Mouse (Mus musculus) forebrain, embryonic 12.5 days (tissue): ENCODE results near the gene Clec2d. TPM values are rescaled to one million over a fixed set of nuclear protein-coding genes. Genes with fewer than 3 reads are reported as not detected.

Source experiments
- ATAC-seq: fragments of 200-750 bp; cut with Nextera tagmentation; 2 replicates; pipeline ENCODE4 v1.8.0; 2017; ENCODE audit warnings: moderate TSS enrichment; ENCODE audit not compliant: low FRiP score
- H3K27ac ChIP-seq: fragments of 300-500 bp; sonication (generic); 2 replicates; pipeline ENCODE4 v1.5.1; 2016; ENCODE audit warnings: mild to moderate bottlenecking
- H3K27me3 ChIP-seq: fragments of 300-500 bp; sonication (generic); 2 replicates; pipeline ENCODE4 v1.6.1; 2016; ENCODE audit warnings: mild to moderate bottlenecking
- H3K36me3 ChIP-seq: fragments of 300-500 bp; sonication (generic); replicated peaks from 2 replicates; pipeline ENCODE4 v1.6.1; 2016; ENCODE audit warnings: mild to moderate bottlenecking
- H3K4me1 ChIP-seq: fragments of 300-500 bp; sonication (generic); 2 replicates; pipeline ENCODE4 v1.6.1; 2016
- H3K4me2 ChIP-seq: fragments of 300-500 bp; sonication (generic); 2 replicates; pipeline ENCODE4 v1.6.1; 2016; ENCODE audit warnings: mild to moderate bottlenecking, moderate library complexity
- H3K4me3 ChIP-seq: fragments of 300-500 bp; sonication (generic); replicated peaks from 2 replicates; pipeline ENCODE4 v1.5.1; 2016; ENCODE audit warnings: mild to moderate bottlenecking
- H3K9ac ChIP-seq: fragments of 300-500 bp; sonication (generic); 2 replicates; pipeline ENCODE4 v1.6.1; 2016; ENCODE audit warnings: mild to moderate bottlenecking
- H3K9me3 ChIP-seq: fragments of 300-500 bp; sonication (generic); 2 replicates; pipeline ENCODE4 v1.6.1; 2016
- WGBS: fragments of 180-500 bp; shearing (Covaris S2); methylation state at CpG from one replicate; pipeline ENCODE4 v1.1.7; 2016; 5-methylcytosine and 5-hydroxymethylcytosine counted together
- microRNA-seq: library from miRNA; unstranded; fragments of <30 nt; microRNA quantifications from one replicate; pipeline ENCODE4, GENCODE M21; 2017
- polyA plus RNA-seq: library from polyadenylated mRNA; unstranded; fragments of >200 nt; fragmentation: Nextera tagmentation; extraction: Ambion mirVana; gene quantifications from 2 replicates; pipeline ENCODE4 v1.2.1, GENCODE M21; 2016

Clec2d gene
- polyA plus RNA-seq, 1 experiment from 2014 or later, result not detected

- Histone ChIP-seq H3K4me2 (no peak overlapping the region), H3K36me3 (no peaks in the 10 kb centered on the region), H3K9ac (no peak overlapping the region), H3K4me1 (peaks cover 3% of the 10 kb centered on the region; the same call in 1 of the 2 replicates), H3K27ac (no peak overlapping the region), H3K27me3 (no peaks in the 10 kb centered on the region; the same call in 1 of the 2 replicates), H3K9me3 (no peaks in the 10 kb centered on the region), H3K4me3 (no peak overlapping the region)
- ATAC-seq, result no peak
- 84% methylated on average over 9 of the region's 9 CpGs for WGBS
Observed at GRCm38 (mm10) chr6:129232842-129233205, 52.4 kb downstream of the Clec2d start.

GRCm38 (mm10) chr6:129233366-129233954 lies 53.0 kb downstream of the Clec2d start:
- Histone ChIP-seq H3K27me3 (no peaks in the 10 kb centered on the region; the same call in 1 of the 2 replicates), H3K9me3 (no peaks in the 10 kb centered on the region), H3K9ac (no peak overlapping the region), H3K4me3 (no peak overlapping the region), H3K27ac (no peak overlapping the region), H3K4me2 (no peak overlapping the region), H3K4me1 (peaks cover 4% of the 10 kb centered on the region; the same call in 1 of the 2 replicates), H3K36me3 (no peaks in the 10 kb centered on the region)
- ATAC-seq, result no peak
- 88% methylated on average over 6 of the region's 6 CpGs for WGBS

GRCm38 (mm10) chr6:129233955-129234369 lies 53.5 kb downstream of the Clec2d start:
- no peaks in the 10 kb centered on the region for H3K36me3 ChIP-seq
- H3K27ac ChIP-seq, result no peak overlapping the region
- 78% methylated on average over 18 of the region's 18 CpGs for WGBS
- H3K4me3 ChIP-seq, result no peak overlapping the region
- no peaks in the 10 kb centered on the region; the same call in 1 of the 2 replicates for H3K27me3 ChIP-seq
- ATAC-seq, result no peak
- H3K4me2 ChIP-seq, result no peak overlapping the region
- no peak overlapping the region for H3K9ac ChIP-seq
- peaks cover 4% of the 10 kb centered on the region; the same call in 1 of the 2 replicates for H3K4me1 ChIP-seq
- no peaks in the 10 kb centered on the region for H3K9me3 ChIP-seq

- Histone ChIP-seq H3K9me3 (no peaks in the 10 kb centered on the region), H3K4me2 (no peak overlapping the region), H3K9ac (no peak overlapping the region), H3K36me3 (no peaks in the 10 kb centered on the region), H3K4me1 (peaks cover 4% of the 10 kb centered on the region; the same call in 1 of the 2 replicates), H3K27me3 (no peaks in the 10 kb centered on the region; the same call in 1 of the 2 replicates), H3K27ac (no peak overlapping the region), H3K4me3 (no peak overlapping the region)
- no peak for ATAC-seq
- 80% methylated on average over 8 of the region's 8 CpGs for WGBS
Observed at GRCm38 (mm10) chr6:129234456-129235360, 54.3 kb downstream of the Clec2d start.

DNA sequence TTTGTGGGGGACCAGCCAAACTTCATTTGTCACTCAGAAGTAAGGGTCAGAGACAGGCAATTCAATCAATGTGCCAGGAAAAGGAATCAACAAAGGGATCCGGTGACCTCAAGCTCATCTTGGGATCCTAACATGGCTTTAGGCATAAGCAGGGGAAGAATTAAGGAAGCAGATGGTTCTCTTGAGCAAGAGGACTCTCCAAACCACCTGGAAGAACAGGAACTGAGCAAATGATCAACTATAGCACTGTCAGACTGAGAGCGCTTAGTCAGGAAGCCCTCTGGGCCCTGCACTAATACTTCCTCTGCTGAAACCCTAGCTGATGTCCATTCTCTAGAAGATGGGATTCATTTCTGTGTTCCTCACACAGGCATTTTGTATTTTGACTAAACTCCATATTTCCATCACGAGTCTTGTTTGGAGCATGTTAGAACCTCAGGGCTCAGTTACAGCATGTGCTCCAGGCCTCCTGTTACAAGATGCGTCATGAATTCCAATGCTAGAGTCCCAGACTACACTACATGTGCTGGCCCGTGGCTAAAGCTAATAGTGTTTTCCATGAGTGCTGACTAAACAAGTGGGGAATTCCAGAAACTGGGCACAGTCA lies 55.5 kb downstream of the Clec2d start:
- Histone ChIP-seq H3K4me3 (no peak overlapping the region), H3K9me3 (no peaks in the 10 kb centered on the region), H3K4me2 (no peak overlapping the region), H3K9ac (no peak overlapping the region), H3K27ac (no peak overlapping the region), H3K36me3 (no peaks in the 10 kb centered on the region), H3K4me1 (peaks cover 4% of the 10 kb centered on the region; the same call in 1 of the 2 replicates), H3K27me3 (no peaks in the 10 kb centered on the region; the same call in 1 of the 2 replicates)
- 86% methylated on average over 5 of the region's 5 CpGs for WGBS
- ATAC-seq, result no peak

Small RNAs within 50 kb of the gene (microRNA-seq; reads per million reads assigned to microRNA genes)
- gene Gm27514, result not detected

Other genes with a start within 250 kb of the Clec2d start
- not detected in 2 replicates for gene Clec2g, start 246.2 kb upstream of the Clec2d start, polyA plus RNA-seq
- gene Klrb1f, start 134.7 kb upstream of the Clec2d start, polyA plus RNA-seq, result not detected in 2 replicates
- 0.12 TPM in 1 of 2 replicates, not detected in the other for gene Clec2e, start 79.7 kb upstream of the Clec2d start, polyA plus RNA-seq
- gene Cd69, start 94.8 kb downstream of the Clec2d start, polyA plus RNA-seq, result not detected in 2 replicates
- gene 4922502D21Rik, start 151.2 kb downstream of the Clec2d start, polyA plus RNA-seq, result not detected in 2 replicates
- gene Clec12a, start 162.1 kb downstream of the Clec2d start, polyA plus RNA-seq, result 0.18 and 0.31 TPM in 2 replicates
- not detected in 2 replicates for gene Clec12b, start 205.3 kb downstream of the Clec2d start, polyA plus RNA-seq
- 5.8 and 7.1 TPM in 2 replicates for gene Clec1b, start 216.7 kb downstream of the Clec2d start, polyA plus RNA-seq
- gene Clec9a, start 228.2 kb downstream of the Clec2d start, polyA plus RNA-seq, result 0.19 and 0.23 TPM in 2 replicates